Mouse (Mus musculus) intestine, postnatal 0 days (tissue): Measurements from ENCODE around the gene Mettl13. TPM values are rescaled to one million over a fixed set of nuclear protein-coding genes. Genes with fewer than 3 reads are reported as not detected.

ENCODE experiments used
- ATAC-seq: fragments of 200-750 bp; cut with Nextera tagmentation; 2 replicates; pipeline ENCODE4 v1.8.0; 2017; ENCODE audit warnings: mild to moderate bottlenecking, moderate TSS enrichment, moderate library complexity
- H3K27ac ChIP-seq: fragments of 300-500 bp; sonication (generic); 2 replicates; pipeline ENCODE4 v1.5.1; 2014; ENCODE audit warnings: mild to moderate bottlenecking, low read depth, low read length, moderate library complexity
- H3K27me3 ChIP-seq: fragments of 300-500 bp; sonication (generic); replicated peaks from 2 replicates; pipeline ENCODE4 v1.6.1; 2014; ENCODE audit warnings: low read length, mixed read lengths; ENCODE audit not compliant: control insufficient read depth, insufficient read depth
- H3K36me3 ChIP-seq: fragments of 300-500 bp; sonication (generic); 2 replicates; pipeline ENCODE4 v1.6.1; 2014; ENCODE audit warnings: mild to moderate bottlenecking, moderate library complexity; ENCODE audit not compliant: control insufficient read depth, insufficient read depth
- H3K4me1 ChIP-seq: fragments of 300-500 bp; sonication (generic); replicated peaks from 2 replicates; pipeline ENCODE4 v1.6.1; 2014; ENCODE audit warnings: antibody characterized with exemption, low read length, mixed read lengths; ENCODE audit not compliant: control insufficient read depth, insufficient read depth
- H3K4me2 ChIP-seq: fragments of 300-500 bp; sonication (generic); replicated peaks from 2 replicates; pipeline ENCODE4 v1.6.1; 2014; ENCODE audit warnings: low read depth, mild to moderate bottlenecking, moderate library complexity
- H3K4me3 ChIP-seq: fragments of 300-500 bp; sonication (generic); 2 replicates; pipeline ENCODE4 v1.5.1; 2014; ENCODE audit warnings: low read depth, low read length
- H3K9ac ChIP-seq: fragments of 300-500 bp; sonication (generic); 2 replicates; pipeline ENCODE4 v1.6.1; 2014; ENCODE audit warnings: mild to moderate bottlenecking, low read depth, low read length
- H3K9me3 ChIP-seq: fragments of 300-500 bp; sonication (generic); 2 replicates; pipeline ENCODE4 v1.6.1; 2016; ENCODE audit warnings: mixed run types; ENCODE audit not compliant: control insufficient read depth
- CTCF ChIP-seq: sonication (generic); IDR thresholded peaks from 2 replicates; pipeline ENCODE4 v1.5.1; 2016; ENCODE audit warnings: low read depth, mild to moderate bottlenecking, control low read depth, antibody characterized with exemption, moderate library complexity
- WGBS: fragments of 180-500 bp; shearing (Covaris S2); extraction: QIAGEN DNeasy Blood & Tissue Kit; methylation state at CpG from one replicate; pipeline ENCODE4 v1.1.7; 2014; 5-methylcytosine and 5-hydroxymethylcytosine counted together
- polyA plus RNA-seq: library from polyadenylated mRNA; unstranded; fragments of >200 nt; fragmentation: Nextera tagmentation; extraction: Ambion mirVana; gene quantifications from 2 replicates; pipeline ENCODE4 v1.2.1, GENCODE M21; 2015

Mettl13 gene
- polyA plus RNA-seq, 1 experiment from 2014 or later = 5.9 TPM

GRCm38 (mm10) chr1:162515116-162515515 is 33.2 kb downstream of the Mettl13 start:
- WGBS = 51% methylated on average over 1 of the region's 1 CpGs
- H3K36me3 ChIP-seq = no peaks in the 10 kb centered on the region
- no peaks in the 10 kb centered on the region for H3K4me1 ChIP-seq
- peak; percentile 93 for ATAC-seq
- H3K27ac ChIP-seq = 0 out of 2 replicates have a peak overlapping the region, but pooled peaks have one; percentile 2
- H3K9me3 ChIP-seq = no peaks in the 10 kb centered on the region
- H3K4me3 ChIP-seq = no peak overlapping the region
- no peak overlapping the region for H3K9ac ChIP-seq
- no peak for TF ChIP-seq CTCF
- no peaks in the 10 kb centered on the region for H3K27me3 ChIP-seq
- no peak overlapping the region for H3K4me2 ChIP-seq

DNA sequence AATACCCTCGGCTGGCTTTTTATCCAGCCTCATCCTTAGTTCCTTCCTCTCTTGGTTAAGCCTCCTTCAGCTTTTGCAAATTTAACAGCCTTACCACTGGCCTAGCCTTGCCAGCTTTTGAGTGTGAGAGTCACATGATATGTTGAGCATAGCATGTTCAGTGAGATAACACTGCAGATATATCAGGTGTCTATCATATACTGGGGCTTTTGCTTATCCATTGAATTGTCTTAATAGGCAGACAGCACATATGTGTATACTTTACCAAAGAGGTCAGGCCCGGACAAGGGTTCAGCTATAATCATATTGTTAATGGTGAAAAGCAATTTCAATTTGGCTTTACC is 38.4 kb downstream of the Mettl13 start:
- no peak overlapping the region for H3K4me3 ChIP-seq
- H3K4me2 ChIP-seq = no peak overlapping the region
- ATAC-seq = no peak
- 77% methylated on average over 2 of the region's 2 CpGs for WGBS
- H3K4me1 ChIP-seq = no peaks in the 10 kb centered on the region
- H3K27me3 ChIP-seq = no peaks in the 10 kb centered on the region
- no peaks in the 10 kb centered on the region for H3K36me3 ChIP-seq
- TF ChIP-seq CTCF = no peak
- H3K9me3 ChIP-seq = no peaks in the 10 kb centered on the region
- H3K27ac ChIP-seq = peak overlapping the region; percentile 1; the same call in 1 of the 2 replicates
- H3K9ac ChIP-seq = no peak overlapping the region

GRCm38 (mm10) chr1:162509329-162510012 is 38.9 kb downstream of the Mettl13 start:
- no peak for TF ChIP-seq CTCF
- Histone ChIP-seq H3K4me3 (no peak overlapping the region), H3K27me3 (no peaks in the 10 kb centered on the region), H3K9ac (no peak overlapping the region), H3K4me1 (no peaks in the 10 kb centered on the region), H3K27ac (peak overlapping the region; percentile 1; the same call in 1 of the 2 replicates), H3K9me3 (no peaks in the 10 kb centered on the region), H3K36me3 (no peaks in the 10 kb centered on the region), H3K4me2 (no peak overlapping the region)
- 35% methylated on average over 12 of the region's 12 CpGs for WGBS
- peak; percentile 86 for ATAC-seq

- Histone ChIP-seq H3K4me1 (no peaks in the 10 kb centered on the region), H3K27me3 (0 out of 2 replicates have a peak, but pooled peaks cover 2% of the 10 kb centered on the region), H3K27ac (no peak overlapping the region), H3K9me3 (no peaks in the 10 kb centered on the region), H3K4me3 (no peak overlapping the region), H3K36me3 (no peaks in the 10 kb centered on the region), H3K4me2 (no peak overlapping the region), H3K9ac (no peak overlapping the region)
- no peak for TF ChIP-seq CTCF
- WGBS = 77% methylated on average over 4 of the region's 4 CpGs
- ATAC-seq = no peak
Observed at GRCm38 (mm10) chr1:162508211-162509005, 39.9 kb downstream of the Mettl13 start.

DNA sequence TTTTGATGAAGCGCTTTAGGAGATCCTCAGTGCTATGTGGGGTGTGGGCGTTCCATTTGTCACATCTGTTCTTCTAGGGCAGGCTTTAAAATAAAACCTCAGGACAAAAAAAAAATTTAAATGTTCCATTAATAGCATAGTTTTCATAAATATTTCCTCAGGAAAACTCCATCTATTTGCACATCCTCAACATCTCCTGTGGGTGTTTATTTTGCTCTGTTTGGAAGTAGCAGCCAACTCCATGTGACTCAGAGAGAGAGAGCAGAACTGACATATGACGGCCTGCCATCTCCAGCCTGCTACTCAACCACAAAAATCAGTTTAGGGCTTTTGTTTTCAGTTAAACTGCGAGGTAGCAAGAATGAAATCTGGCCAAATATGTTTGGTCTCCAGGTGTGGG is 41.8 kb downstream of the Mettl13 start:
- no peak for ATAC-seq
- 80% methylated on average over 4 of the region's 4 CpGs for WGBS
- Histone ChIP-seq H3K4me1 (no peaks in the 10 kb centered on the region), H3K4me2 (no peak overlapping the region), H3K27me3 (0 out of 2 replicates have a peak, but pooled peaks cover 2% of the 10 kb centered on the region), H3K9me3 (no peaks in the 10 kb centered on the region), H3K9ac (no peak overlapping the region), H3K27ac (no peak overlapping the region), H3K4me3 (no peak overlapping the region), H3K36me3 (no peaks in the 10 kb centered on the region)
- TF ChIP-seq CTCF = no peak

- Histone ChIP-seq H3K4me1 (no peaks in the 10 kb centered on the region), H3K9me3 (no peaks in the 10 kb centered on the region), H3K27ac (no peak overlapping the region), H3K4me3 (no peak overlapping the region), H3K27me3 (0 out of 2 replicates have a peak, but pooled peaks cover 2% of the 10 kb centered on the region), H3K9ac (no peak overlapping the region), H3K4me2 (no peak overlapping the region), H3K36me3 (no peaks in the 10 kb centered on the region)
- no peak for ATAC-seq
- no peak for TF ChIP-seq CTCF
- whole genome bisulfite sequencing = 76% methylated on average over 6 of the region's 6 CpGs
Observed at GRCm38 (mm10) chr1:162505649-162506048, 42.7 kb downstream of the Mettl13 start.

Other genes with a start within 250 kb of the Mettl13 start
- gene Dnm3, start 70.5 kb downstream of the Mettl13 start, polyA plus RNA-seq = 5.6 and 7.3 TPM in 2 replicates
- gene Vamp4, start 22.0 kb upstream of the Mettl13 start, polyA plus RNA-seq = 33.6 and 34.2 TPM in 2 replicates
- 0.07 and 0.10 TPM in 2 replicates for gene Myoc, start 90.6 kb upstream of the Mettl13 start, polyA plus RNA-seq
- gene Myocos, start 109.7 kb upstream of the Mettl13 start, polyA plus RNA-seq = not detected in 2 replicates
- 64.4 and 75.8 TPM in 2 replicates for gene Prrc2c, start 192.0 kb upstream of the Mettl13 start, polyA plus RNA-seq